Mouse (Mus musculus): ENCODE results near the gene Uqcrq. TPM values are rescaled to one million over a fixed set of nuclear protein-coding genes. Genes with fewer than 3 reads are reported as not detected.

The Uqcrq gene
- total RNA-seq, 2 experiments from 2014 or later, result 1,256 to 1,362 TPM

DNA sequence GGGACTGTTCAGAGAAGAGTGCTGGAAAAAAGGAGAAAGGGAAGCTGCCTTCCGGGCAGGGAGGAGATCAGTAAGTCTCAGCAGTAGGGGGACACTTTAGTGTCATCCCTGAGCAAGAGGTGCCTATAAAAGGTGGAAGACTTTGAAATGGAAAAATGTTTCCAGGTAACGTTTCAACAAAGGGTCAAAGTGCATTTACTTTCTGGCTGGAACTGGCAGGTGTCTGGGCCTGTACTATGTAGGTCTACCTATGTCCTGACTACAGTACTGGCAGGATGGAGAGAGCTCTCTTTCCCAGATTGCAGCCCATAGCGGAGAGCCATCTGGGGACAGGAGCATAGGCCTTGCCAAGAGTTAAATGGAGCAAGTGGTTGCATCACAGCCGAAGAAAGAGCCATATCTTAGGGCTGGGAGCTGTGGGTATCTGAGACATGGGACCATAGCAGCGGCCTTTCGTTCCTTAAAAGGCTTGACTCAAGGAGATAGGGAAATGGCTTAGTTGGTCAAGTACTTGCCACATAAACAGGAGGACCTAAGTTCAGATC lies 4.8 kb downstream of the Uqcrq start:
- no peak for DNase-seq
- intact Hi-C loops (cut with DNase I), result no loop called here

DNA sequence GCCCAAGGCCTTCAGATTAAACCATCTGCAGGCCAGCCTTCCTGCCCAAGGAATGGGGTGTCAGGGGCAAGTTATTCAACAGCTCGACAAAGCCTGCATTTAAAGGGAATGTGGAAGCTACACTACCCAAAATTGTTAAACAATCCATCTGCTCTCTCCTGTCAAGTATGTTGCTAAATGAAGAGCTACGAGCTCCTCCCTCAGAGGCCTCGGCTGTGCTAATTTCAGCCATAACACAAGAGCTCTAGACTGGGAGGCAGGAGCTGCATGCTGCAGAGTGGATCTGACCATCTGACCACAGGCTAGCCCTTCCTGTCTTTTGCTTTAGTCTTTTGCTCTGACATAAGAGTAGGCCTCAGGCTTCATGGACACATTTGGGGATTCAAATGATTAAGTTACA lies 5.4 kb downstream of the Uqcrq start:
- intact Hi-C loops (cut with DNase I), result no loop called here

GRCm38 (mm10) chr11:53424826-53425225 lies 5.8 kb downstream of the Uqcrq start:
- intact Hi-C loops (cut with DNase I), result no loop called here

More for the DNA sequence above, 5.4 kb downstream of the Uqcrq start:
- no peak for DNase-seq

GRCm38 (mm10) chr11:53423036-53423435 lies 7.6 kb downstream of the Uqcrq start, which contains the start of gene Leap2:
Gene Leap2 (minus strand): TSS chr11:53423170.
- intact Hi-C loops (cut with DNase I), result no loop called here
- no peak for DNase-seq

More at GRCm38 (mm10) chr11:53424826-53425225, 5.8 kb downstream of the Uqcrq start:
- DNase-seq, result no peak

- intact Hi-C loops (cut with DNase I), result no loop called here
Observed at GRCm38 (mm10) chr11:53418048-53418447, 12.6 kb downstream of the Uqcrq start.

DNA sequence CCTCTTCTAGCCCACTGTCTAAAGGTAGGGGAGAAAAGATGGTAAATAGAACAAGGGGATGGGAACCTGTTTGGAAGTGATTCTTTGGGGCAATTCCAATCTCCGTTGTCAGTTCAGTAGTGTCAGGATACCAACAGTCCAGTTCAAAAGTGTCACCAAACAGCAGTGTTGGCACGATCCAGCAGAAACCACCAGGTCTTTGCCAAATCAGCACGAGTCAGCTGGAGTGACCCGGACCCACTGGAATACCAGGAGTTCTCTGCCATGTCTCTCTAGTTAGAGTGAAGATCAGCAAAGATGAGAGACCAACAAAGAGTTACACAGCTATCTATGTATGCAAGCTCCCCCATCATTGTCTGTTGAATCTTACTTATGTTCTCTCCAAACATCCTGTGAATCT lies 16.8 kb downstream of the Uqcrq start:
- intact Hi-C loops (cut with DNase I), result no loop called here

More at GRCm38 (mm10) chr11:53418048-53418447, 12.6 kb downstream of the Uqcrq start:
- no peak for DNase-seq

DNA sequence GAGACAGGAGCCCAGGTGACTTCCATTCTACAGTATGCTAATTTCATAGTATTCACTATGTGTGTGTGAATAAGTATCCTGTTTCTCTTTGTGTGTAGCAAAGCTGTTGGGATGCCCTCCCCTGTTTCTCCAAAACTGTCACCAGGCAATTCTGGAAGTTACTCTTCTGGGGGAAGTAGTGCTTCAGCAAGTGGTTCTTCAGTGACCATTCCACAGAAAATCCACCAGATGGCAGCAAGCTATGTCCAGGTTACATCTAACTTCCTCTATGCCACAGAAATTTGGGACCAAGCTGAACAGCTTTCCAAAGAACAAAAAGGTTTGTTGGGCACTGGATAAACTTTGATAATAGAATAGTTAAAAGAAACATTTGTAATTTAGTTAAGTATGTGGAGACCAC lies 18.9 kb downstream of the Uqcrq start:
- no peak for DNase-seq
- intact Hi-C loops (cut with DNase I), result no loop called here

More for the DNA sequence above, 16.8 kb downstream of the Uqcrq start:
- DNase-seq, result no peak

GRCm38 (mm10) chr11:53403638-53404037 lies 27.0 kb downstream of the Uqcrq start:
- DNase-seq, result no peak
- intact Hi-C loops (cut with DNase I), result loop anchor here (5.0 kb wide), 1 partner anchor 36 kb away; no protein-coding TSS in a partner anchor

GRCm38 (mm10) chr11:53393856-53394255 lies 36.8 kb downstream of the Uqcrq start:
- no peak for DNase-seq
- intact Hi-C loops (cut with DNase I), result no loop called here

DNA sequence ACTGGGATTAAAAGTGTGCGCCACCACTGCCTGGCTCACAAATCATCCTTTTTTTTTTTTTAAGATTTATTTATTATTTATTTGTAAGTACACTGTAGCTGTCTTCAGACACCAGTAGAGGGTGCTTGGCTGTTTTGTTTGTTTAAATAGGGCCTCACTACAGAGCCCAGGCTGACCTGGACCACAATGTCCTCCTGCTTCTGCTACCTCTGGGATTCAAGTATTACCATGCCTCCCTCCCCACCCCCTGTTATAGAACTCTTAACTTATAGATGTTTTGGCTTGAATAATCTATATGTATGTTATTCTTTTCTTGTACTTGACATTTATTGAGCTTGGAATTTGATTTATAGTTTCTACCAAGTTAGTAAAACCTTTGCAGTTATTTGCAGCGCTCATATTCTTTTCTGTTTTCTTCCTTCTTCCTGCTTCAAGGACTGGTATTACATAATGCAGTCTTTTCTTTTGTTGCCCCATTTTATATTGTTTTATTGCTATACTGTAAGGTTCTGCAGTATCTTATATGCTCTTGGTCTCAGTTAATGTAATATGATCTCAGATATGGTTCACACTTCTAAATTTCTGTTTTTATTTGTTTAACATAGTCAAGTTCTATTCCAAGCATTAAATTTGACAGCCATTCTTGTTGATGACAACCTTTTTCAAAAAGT lies 46.7 kb downstream of the Uqcrq start:
- intact Hi-C loops (cut with DNase I), result no loop called here
- no peak for DNase-seq

DNA sequence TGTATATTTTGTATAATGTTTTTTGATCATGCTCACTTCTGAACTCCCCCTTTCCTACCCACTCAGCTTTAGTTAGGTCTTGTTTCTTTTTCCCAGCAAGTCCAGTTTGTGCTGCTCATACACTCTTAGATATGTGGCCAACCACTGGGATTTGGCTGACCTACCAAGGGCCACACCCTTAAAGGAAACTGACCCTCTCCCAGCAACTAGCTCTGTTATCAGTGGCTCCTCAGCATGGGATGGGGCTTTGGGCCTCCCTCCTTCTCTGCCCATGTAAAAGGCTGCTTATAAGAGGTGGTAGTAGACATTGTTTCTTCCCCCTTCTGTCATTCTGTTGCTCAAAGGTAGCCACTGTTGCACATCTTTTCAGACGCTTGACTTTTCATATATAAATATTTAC lies 51.7 kb downstream of the Uqcrq start:
- intact Hi-C loops (cut with DNase I), result no loop called here
- DNase-seq, result no peak

Small RNA genes within 50 kb of the gene (microRNA-seq; reads per million reads assigned to microRNA genes)
- 0 to 0.74 reads per million in 2 experiments for gene Mir6920

Other genes with a start within 250 kb of the Uqcrq start
- 10 to 100 TPM; 82.0 to 82.4 TPM for gene Hspa4, start 130.4 kb downstream of the Uqcrq start, total RNA-seq (2021)
- 1 to 10 TPM; 5.5 to 6.2 TPM for gene Zcchc10, start 106.2 kb downstream of the Uqcrq start, total RNA-seq (2021)
- 10 to 100 TPM; 77.9 to 80.8 TPM for gene Aff4, start 80.0 kb downstream of the Uqcrq start, total RNA-seq (2021)
- not detected for gene Leap2, start 7.7 kb downstream of the Uqcrq start, total RNA-seq (2021)
- under 1 TPM in 1 of 2 experiments, not detected in 1; 0.17 TPM for gene Gdf9, start 192 bp upstream of the Uqcrq start, total RNA-seq (2021)
- gene Gm10447, start 26.3 kb upstream of the Uqcrq start, total RNA-seq (2021), result not detected
- under 1 TPM; 0.38 to 0.59 TPM for gene Shroom1, start 26.4 kb upstream of the Uqcrq start, total RNA-seq (2021)
- gene Gm9837, start 39.6 kb upstream of the Uqcrq start, total RNA-seq (2021), result not detected
- not detected for gene Gm9945, start 49.3 kb upstream of the Uqcrq start, total RNA-seq (2021)
- under 1 TPM; 0.08 to 0.12 TPM for gene Sowaha, start 49.4 kb upstream of the Uqcrq start, total RNA-seq (2021)
- gene Sept8, start 88.4 kb upstream of the Uqcrq start, total RNA-seq (2021), result 10 to 100 TPM; 11.7 to 15.5 TPM
- gene Kif3a, start 136.5 kb upstream of the Uqcrq start, total RNA-seq (2021), result 1 to 10 TPM; 3.2 to 4.9 TPM
- gene Il4, start 187.8 kb upstream of the Uqcrq start, total RNA-seq (2021), result not detected
- gene Il13, start 203.9 kb upstream of the Uqcrq start, total RNA-seq (2021), result not detected